Mouse (Mus musculus): ENCODE measurements around the gene Pkd2. TPM values are rescaled to one million over a fixed set of nuclear protein-coding genes. Genes with fewer than 3 reads are reported as not detected.

Gene Pkd2
- not detected in 2 replicates for polyA plus RNA-seq (2012; ENCODE audit: insufficient read depth, insufficient read length, low replicate concordance, missing spikeins)

- peak within 1 kb of the TSS; percentile 91 for H3K27ac ChIP-seq (ENCODE audit: insufficient read depth, low read depth, low read length)
- peaks cover 5% of the 10 kb centered on the region for H3K4me1 ChIP-seq (ENCODE audit: control insufficient read depth, insufficient read depth, low read length)
- H3K4me3 ChIP-seq (ENCODE audit: insufficient read depth, low read depth, low read length): peak within 1 kb of the TSS; percentile 83
- TF ChIP-seq CTCF (IDR thresholded peaks at IDR 0.05; ENCODE audit: insufficient read depth, low read depth, low read length) (no peak), POLR2A (IDR thresholded peaks at IDR 0.05; ENCODE audit: insufficient read depth, low read depth, low read length) (peak; percentile 55)
- WGBS: 7% methylated on average over 46 of the region's 46 CpGs
Observed at GRCm38 (mm10) chr5:104458832-104459705, at the start of gene Pkd2. Gene Pkd2 (plus strand): TSS chr5:104459450.

- Histone ChIP-seq H3K4me1 (ENCODE audit: control insufficient read depth, insufficient read depth, low read length) (no peaks in the 10 kb centered on the region), H3K27ac (ENCODE audit: insufficient read depth, low read depth, low read length) (no peak overlapping the region), H3K4me3 (ENCODE audit: insufficient read depth, low read depth, low read length) (no peak overlapping the region)
- TF ChIP-seq CTCF (IDR thresholded peaks at IDR 0.05; ENCODE audit: insufficient read depth, low read depth, low read length): no peak
- WGBS: 64% methylated on average over 2 of the region's 2 CpGs
Observed at GRCm38 (mm10) chr5:104415999-104416398, 43.3 kb upstream of the Pkd2 start.

- H3K4me1 ChIP-seq (ENCODE audit: control insufficient read depth, insufficient read depth, low read length): no peaks in the 10 kb centered on the region
- 67% methylated on average over 3 of the region's 3 CpGs for WGBS
- H3K4me3 ChIP-seq (ENCODE audit: insufficient read depth, low read depth, low read length): no peak overlapping the region
- TF ChIP-seq POLR2A (IDR thresholded peaks at IDR 0.05; ENCODE audit: insufficient read depth, low read depth, low read length): no peak
- no peak overlapping the region for H3K27ac ChIP-seq (ENCODE audit: insufficient read depth, low read depth, low read length)
Observed at GRCm38 (mm10) chr5:104417028-104417427, 42.2 kb upstream of the Pkd2 start.

GRCm38 (mm10) chr5:104417721-104418120 lies 41.5 kb upstream of the Pkd2 start:
- Histone ChIP-seq H3K4me3 (ENCODE audit: insufficient read depth, low read depth, low read length) (no peak overlapping the region), H3K4me1 (ENCODE audit: control insufficient read depth, insufficient read depth, low read length) (no peaks in the 10 kb centered on the region), H3K27ac (ENCODE audit: insufficient read depth, low read depth, low read length) (no peak overlapping the region)
- no peak for TF ChIP-seq CTCF (IDR thresholded peaks at IDR 0.05; ENCODE audit: insufficient read depth, low read depth, low read length)
- no peak for TF ChIP-seq POLR2A (IDR thresholded peaks at IDR 0.05; ENCODE audit: insufficient read depth, low read depth, low read length)
- 78% methylated on average over 1 of the region's 1 CpGs for WGBS

- 86% methylated on average over 2 of the region's 2 CpGs for WGBS
Observed at GRCm38 (mm10) chr5:104422039-104422438, 37.2 kb upstream of the Pkd2 start.

GRCm38 (mm10) chr5:104423861-104424260 lies 35.4 kb upstream of the Pkd2 start:
- Histone ChIP-seq H3K4me3 (ENCODE audit: insufficient read depth, low read depth, low read length) (no peak overlapping the region), H3K27ac (ENCODE audit: insufficient read depth, low read depth, low read length) (no peak overlapping the region), H3K4me1 (ENCODE audit: control insufficient read depth, insufficient read depth, low read length) (no peaks in the 10 kb centered on the region)
- WGBS: 98% methylated on average over 3 of the region's 3 CpGs
- TF ChIP-seq CTCF (IDR thresholded peaks at IDR 0.05; ENCODE audit: insufficient read depth, low read depth, low read length) (no peak), POLR2A (IDR thresholded peaks at IDR 0.05; ENCODE audit: insufficient read depth, low read depth, low read length) (no peak)

More at GRCm38 (mm10) chr5:104422039-104422438, 37.2 kb upstream of the Pkd2 start:
- Histone ChIP-seq H3K27ac (ENCODE audit: insufficient read depth, low read depth, low read length) (no peak overlapping the region), H3K4me1 (ENCODE audit: control insufficient read depth, insufficient read depth, low read length) (no peaks in the 10 kb centered on the region), H3K4me3 (ENCODE audit: insufficient read depth, low read depth, low read length) (no peak overlapping the region)
- TF ChIP-seq POLR2A (IDR thresholded peaks at IDR 0.05; ENCODE audit: insufficient read depth, low read depth, low read length): no peak
- TF ChIP-seq CTCF (IDR thresholded peaks at IDR 0.05; ENCODE audit: insufficient read depth, low read depth, low read length): no peak

GRCm38 (mm10) chr5:104425949-104426348 lies 33.3 kb upstream of the Pkd2 start:
- no peak for TF ChIP-seq CTCF (IDR thresholded peaks at IDR 0.05; ENCODE audit: insufficient read depth, low read depth, low read length)
- TF ChIP-seq POLR2A (IDR thresholded peaks at IDR 0.05; ENCODE audit: insufficient read depth, low read depth, low read length): no peak
- H3K27ac ChIP-seq (ENCODE audit: insufficient read depth, low read depth, low read length): no peak overlapping the region
- WGBS: 76% methylated on average over 8 of the region's 8 CpGs
- no peak overlapping the region for H3K4me3 ChIP-seq (ENCODE audit: insufficient read depth, low read depth, low read length)
- H3K4me1 ChIP-seq (ENCODE audit: control insufficient read depth, insufficient read depth, low read length): no peaks in the 10 kb centered on the region

GRCm38 (mm10) chr5:104432886-104433285 lies 26.4 kb upstream of the Pkd2 start:
- WGBS: 22% methylated on average over 12 of the region's 12 CpGs
- TF ChIP-seq POLR2A (IDR thresholded peaks at IDR 0.05; ENCODE audit: insufficient read depth, low read depth, low read length): no peak
- TF ChIP-seq CTCF (IDR thresholded peaks at IDR 0.05; ENCODE audit: insufficient read depth, low read depth, low read length): no peak
- Histone ChIP-seq H3K27ac (ENCODE audit: insufficient read depth, low read depth, low read length) (0 out of 2 replicates have a peak overlapping the region, but pooled peaks have one; percentile 1), H3K4me3 (ENCODE audit: insufficient read depth, low read depth, low read length) (no peak overlapping the region), H3K4me1 (ENCODE audit: control insufficient read depth, insufficient read depth, low read length) (peaks cover 6% of the 10 kb centered on the region)

- 76% methylated on average over 6 of the region's 6 CpGs for WGBS
- TF ChIP-seq POLR2A (IDR thresholded peaks at IDR 0.05; ENCODE audit: insufficient read depth, low read depth, low read length) (no peak), CTCF (IDR thresholded peaks at IDR 0.05; ENCODE audit: insufficient read depth, low read depth, low read length) (no peak)
- Histone ChIP-seq H3K4me1 (ENCODE audit: control insufficient read depth, insufficient read depth, low read length) (peaks cover 6% of the 10 kb centered on the region), H3K27ac (ENCODE audit: insufficient read depth, low read depth, low read length) (no peak overlapping the region), H3K4me3 (ENCODE audit: insufficient read depth, low read depth, low read length) (no peak overlapping the region)
Observed at GRCm38 (mm10) chr5:104433968-104434565, 25.2 kb upstream of the Pkd2 start.

Measured in olfactory bulb, adult 2 months (tissue).